ENCODE assay signal across 15 mouse cellular contexts in genomic region chr8:82416587-82417340, GRCm38 (mm10). TPM values are rescaled to one million over a fixed set of nuclear protein-coding genes. Genes with fewer than 3 reads are reported as not detected.
A peak's percentile ranks its signal among the peaks of the same experiment; 100 is the strongest.
DNase-seq lines count a peak whose midpoint lies in the region; ATAC-seq lines count a peak whose summit lies in the region.
"Had no signal": no experiment of that assay in that cellular context is flagged by ENCODE, and none has a peak within 500 bp of the region (broad histone marks: within the 10 kb centered on the region; RNA-seq: fewer than 3 reads in every experiment).

No protein-coding gene starts in this region.

- H3K4me1 ChIP-seq in liver, embryonic 13.5 days (replicated peaks): no peaks in the 10 kb centered on the region; the same call in none of the 2 replicates
- H3K4me1 ChIP-seq in hindbrain, embryonic 16.5 days (ENCODE audit: control insufficient read depth, insufficient read depth, low read depth, low read length): no peaks in the 10 kb centered on the region
- H3K4me1 ChIP-seq: embryonic facial prominence, embryonic 15.5 days; limb, embryonic 12.5 days; neural tube, embryonic 15.5 days had no signal

- no peak overlapping the region for H3K4me2 ChIP-seq in liver, embryonic 13.5 days
- H3K4me2 ChIP-seq in hindbrain, embryonic 16.5 days (ENCODE audit: low read length): no peak overlapping the region
- H3K4me2 ChIP-seq: embryonic facial prominence, embryonic 15.5 days; limb, embryonic 12.5 days; neural tube, embryonic 15.5 days had no signal

- no peaks in the 10 kb centered on the region for H3K27me3 ChIP-seq in liver, embryonic 13.5 days
- H3K27me3 ChIP-seq in hindbrain, embryonic 16.5 days (replicated peaks; ENCODE audit: control insufficient read depth, insufficient read depth, low read length): no peaks in the 10 kb centered on the region
- H3K27me3 ChIP-seq: embryonic facial prominence, embryonic 15.5 days; limb, embryonic 12.5 days; neural tube, embryonic 15.5 days had no signal

- no peaks in the 10 kb centered on the region for H3K36me3 ChIP-seq in liver, embryonic 13.5 days
- H3K36me3 ChIP-seq in hindbrain, embryonic 16.5 days (ENCODE audit: control insufficient read depth, insufficient read depth, low read length): no peaks in the 10 kb centered on the region
- H3K36me3 ChIP-seq: embryonic facial prominence, embryonic 15.5 days; limb, embryonic 12.5 days; neural tube, embryonic 15.5 days had no signal

- no peak overlapping the region for H3K4me3 ChIP-seq in liver, embryonic 13.5 days (replicated peaks)
- no peak overlapping the region for H3K4me3 ChIP-seq in hindbrain, embryonic 16.5 days (ENCODE audit: low read length)
- H3K4me3 ChIP-seq: embryonic facial prominence, embryonic 15.5 days; limb, embryonic 12.5 days; neural tube, embryonic 15.5 days had no signal

- H3K9ac ChIP-seq in liver, embryonic 13.5 days: no peak overlapping the region
- H3K9ac ChIP-seq in hindbrain, embryonic 16.5 days (ENCODE audit: low read depth, low read length): no peak overlapping the region
- H3K9ac ChIP-seq: embryonic facial prominence, embryonic 15.5 days; limb, embryonic 12.5 days; neural tube, embryonic 15.5 days had no signal

- peak overlapping the region; percentile 53 for H3K27ac ChIP-seq in liver, embryonic 13.5 days
- no peak overlapping the region for H3K27ac ChIP-seq in hindbrain, embryonic 16.5 days (ENCODE audit: low read depth, low read length)
- H3K27ac ChIP-seq: embryonic facial prominence, embryonic 15.5 days; limb, embryonic 12.5 days; neural tube, embryonic 15.5 days had no signal

- 41% methylated on average over 5 of the region's 5 CpGs for WGBS in liver, embryonic 13.5 days (ENCODE audit: insufficient replicate concordance)
- 87% methylated on average over 5 of the region's 5 CpGs for WGBS in hindbrain, embryonic 16.5 days

- ATAC-seq in liver, embryonic 13.5 days (ENCODE audit: low read depth): peak; percentile 81
- no peak for ATAC-seq in hindbrain, embryonic 16.5 days
- ATAC-seq: midbrain, embryonic 16.5 days had no signal

- no peaks in the 10 kb centered on the region for H3K9me3 ChIP-seq in liver, embryonic 13.5 days (replicated peaks)
- no peaks in the 10 kb centered on the region for H3K9me3 ChIP-seq in hindbrain, embryonic 16.5 days (ENCODE audit: control insufficient read depth, low read length)
- H3K9me3 ChIP-seq: embryonic facial prominence, embryonic 15.5 days; limb, embryonic 12.5 days; neural tube, embryonic 15.5 days had no signal

- DNase-seq in urinary bladder, postnatal 25 days (ENCODE audit: low spot score): peak; percentile 23
- DNase-seq in urinary bladder, adult 2 months (ENCODE audit: low spot score): no peak
- DNase-seq in liver, embryonic 13.5 days: no peak
- DNase-seq in lung, postnatal 25 days (ENCODE audit: low spot score): peak; percentile 61
- no peak for DNase-seq in spleen, adult 18-20 months
- no peak for DNase-seq in adrenal gland, postnatal 14 days
- DNase-seq: cerebellum, postnatal 14 days; heart, postnatal 36 days; right cerebral cortex, postnatal 25 days; thymus, adult 18-20 months had no signal

RNA-seq across cellular contexts. Expression of gene Il15, which starts 13.7 kb away (rescaled TPM):
- 14.2 and 17.1 TPM in 2 replicates for polyA plus RNA-seq in urinary bladder, adult 2 months (2012; rRNA removed)
- polyA plus RNA-seq in liver, embryonic 13.5 days (2015; fragmentation: Nextera tagmentation; extraction: Ambion mirVana): 4.5 and 5.5 TPM in 2 replicates
- 1.8 and 2.1 TPM in 2 replicates for polyA plus RNA-seq in hindbrain, embryonic 16.5 days (2015; fragmentation: Nextera tagmentation; extraction: Ambion mirVana)
- 9.4 and 10.4 TPM in 2 replicates for total RNA-seq in adrenal gland, postnatal 14 days (2021)

Comparison
In these comparisons a context has a peak if more than half of its experiments do, and no peak if none do; other contexts are left out.
1. DNase-seq: peak in urinary bladder, postnatal 25 days (single experiment) and lung, postnatal 25 days (single experiment); none in urinary bladder, adult 2 months (single experiment), liver, embryonic 13.5 days (single experiment), spleen, adult 18-20 months (0 of 2) and adrenal gland, postnatal 14 days (single experiment).